Mouse (Mus musculus) limb, embryonic 11.5 days (tissue): ENCODE measurements around the gene Scn10a. TPM values are rescaled to one million over a fixed set of nuclear protein-coding genes. Genes with fewer than 3 reads are reported as not detected.

Experiments used
- ATAC-seq: fragments of 200-750 bp; cut with Nextera tagmentation; 2 replicates; pipeline ENCODE4 v1.8.0; 2017; ENCODE audit warnings: low read depth; ENCODE audit not compliant: insufficient number of reproducible peaks, low FRiP score, low TSS enrichment
- DNase-seq: peaks from one replicate; pipeline ENCODE4 v3.0.0-alpha.2; 2015; ENCODE audit warnings: low spot score
- H3K27ac ChIP-seq: fragments of 300-500 bp; sonication (generic); replicated peaks from 2 replicates; pipeline ENCODE4 v1.5.1; 2014; ENCODE audit warnings: low read depth, mild to moderate bottlenecking, low read length
- H3K27me3 ChIP-seq: fragments of 300-500 bp; sonication (generic); 2 replicates; pipeline ENCODE4 v1.6.1; 2014; ENCODE audit warnings: mild to moderate bottlenecking, low read length, mixed read lengths; ENCODE audit not compliant: control insufficient read depth, insufficient read depth
- H3K36me3 ChIP-seq: fragments of 300-500 bp; sonication (generic); 2 replicates; pipeline ENCODE4 v1.6.1; 2014; ENCODE audit warnings: mild to moderate bottlenecking, low read length, moderate library complexity, mixed read lengths; ENCODE audit not compliant: control insufficient read depth, insufficient read depth
- H3K4me1 ChIP-seq: fragments of 300-500 bp; sonication (generic); 2 replicates; pipeline ENCODE4 v1.6.1; 2014; ENCODE audit warnings: low read length, mixed read lengths; ENCODE audit not compliant: control insufficient read depth, insufficient read depth
- H3K4me2 ChIP-seq: fragments of 300-500 bp; sonication (generic); 2 replicates; pipeline ENCODE4 v1.6.1; 2014; ENCODE audit warnings: low read depth, mild to moderate bottlenecking, moderate library complexity; ENCODE audit not compliant: severe bottlenecking
- H3K4me3 ChIP-seq: fragments of 300-500 bp; sonication (generic); 2 replicates; pipeline ENCODE4 v1.5.1; 2014; ENCODE audit warnings: low read depth, low read length
- H3K9ac ChIP-seq: fragments of 300-500 bp; sonication (generic); 2 replicates; pipeline ENCODE4 v1.6.1; 2014; ENCODE audit warnings: mild to moderate bottlenecking, low read length
- H3K9me3 ChIP-seq: fragments of 300-500 bp; sonication (generic); 2 replicates; pipeline ENCODE4 v1.6.1; 2016; ENCODE audit warnings: low read length; ENCODE audit not compliant: control insufficient read depth
- WGBS: fragments of 180-500 bp; shearing (Covaris S2); extraction: QIAGEN DNeasy Blood & Tissue Kit; methylation state at CpG from one replicate; pipeline ENCODE4 v1.1.7; 2014; 5-methylcytosine and 5-hydroxymethylcytosine counted together
- polyA plus RNA-seq: library from polyadenylated mRNA; unstranded; fragments of >200 nt; fragmentation: Nextera tagmentation; extraction: Ambion mirVana; gene quantifications from 2 replicates; pipeline ENCODE4 v1.2.1, GENCODE M21; 2014

Scn10a gene
- polyA plus RNA-seq: 0.03 TPM in 1 of 2 replicates, not detected in the other

- Histone ChIP-seq H3K9me3 (no peaks in the 10 kb centered on the region), H3K27ac (no peak within 1 kb of the TSS), H3K4me3 (no peak within 1 kb of the TSS), H3K36me3 (no peaks in the 10 kb centered on the region), H3K9ac (no peak within 1 kb of the TSS), H3K4me2 (no peak within 1 kb of the TSS), H3K27me3 (no peaks in the 10 kb centered on the region), H3K4me1 (no peaks in the 10 kb centered on the region)
- ATAC-seq (no peak), DNase-seq (no peak)
- WGBS: 86% methylated on average over 11 of the region's 11 CpGs
Measured at GRCm38 (mm10) chr9:119719222-119719621, at the start of gene Scn10a. TSS of gene Scn10a (minus strand) at chr9:119719322.

- Histone ChIP-seq H3K4me3 (no peak overlapping the region), H3K4me2 (no peak overlapping the region), H3K36me3 (no peaks in the 10 kb centered on the region), H3K9me3 (no peaks in the 10 kb centered on the region), H3K27me3 (no peaks in the 10 kb centered on the region), H3K9ac (no peak overlapping the region), H3K27ac (no peak overlapping the region), H3K4me1 (no peaks in the 10 kb centered on the region)
- 42% methylated on average over 7 of the region's 7 CpGs for WGBS
- peak; percentile 56 for DNase-seq
- ATAC-seq: no peak
Measured at GRCm38 (mm10) chr9:119768585-119768984, 49.5 kb upstream of the Scn10a start.

GRCm38 (mm10) chr9:119760226-119760625, 41.1 kb upstream of the Scn10a start:
- 90% methylated on average over 3 of the region's 3 CpGs for WGBS
- H3K4me2 ChIP-seq: no peak overlapping the region
- no peaks in the 10 kb centered on the region for H3K4me1 ChIP-seq
- no peaks in the 10 kb centered on the region for H3K9me3 ChIP-seq
- H3K4me3 ChIP-seq: no peak overlapping the region
- no peaks in the 10 kb centered on the region for H3K27me3 ChIP-seq
- DNase-seq: no peak
- no peak overlapping the region for H3K9ac ChIP-seq
- H3K27ac ChIP-seq: no peak overlapping the region
- no peak for ATAC-seq
- no peaks in the 10 kb centered on the region for H3K36me3 ChIP-seq

- Histone ChIP-seq H3K4me3 (no peak overlapping the region), H3K9me3 (no peaks in the 10 kb centered on the region), H3K27ac (no peak overlapping the region), H3K36me3 (no peaks in the 10 kb centered on the region), H3K27me3 (no peaks in the 10 kb centered on the region), H3K4me2 (no peak overlapping the region), H3K9ac (no peak overlapping the region), H3K4me1 (no peaks in the 10 kb centered on the region)
- DNase-seq: no peak
- WGBS: 76% methylated on average over 1 of the region's 1 CpGs
- ATAC-seq: no peak
Measured at GRCm38 (mm10) chr9:119759457-119759856, 40.3 kb upstream of the Scn10a start.

- no peak overlapping the region for H3K4me2 ChIP-seq
- H3K9me3 ChIP-seq: no peaks in the 10 kb centered on the region
- no peak overlapping the region for H3K27ac ChIP-seq
- 14% methylated on average over 5 of the region's 5 CpGs for WGBS
- H3K4me1 ChIP-seq: no peaks in the 10 kb centered on the region
- ATAC-seq (no peak), DNase-seq (peak; percentile 25)
- H3K27me3 ChIP-seq: no peaks in the 10 kb centered on the region
- no peaks in the 10 kb centered on the region for H3K36me3 ChIP-seq
- H3K4me3 ChIP-seq: no peak overlapping the region
- H3K9ac ChIP-seq: no peak overlapping the region
Measured at GRCm38 (mm10) chr9:119751507-119751906, 32.4 kb upstream of the Scn10a start.

GRCm38 (mm10) chr9:119749112-119749511, 30.0 kb upstream of the Scn10a start:
- H3K4me2 ChIP-seq: no peak overlapping the region
- H3K27ac ChIP-seq: no peak overlapping the region
- no peaks in the 10 kb centered on the region for H3K27me3 ChIP-seq
- H3K9ac ChIP-seq: no peak overlapping the region
- H3K4me3 ChIP-seq: no peak overlapping the region
- no peak for DNase-seq
- 74% methylated on average over 9 of the region's 9 CpGs for WGBS
- no peak for ATAC-seq
- H3K9me3 ChIP-seq: no peaks in the 10 kb centered on the region
- no peaks in the 10 kb centered on the region for H3K4me1 ChIP-seq
- H3K36me3 ChIP-seq: no peaks in the 10 kb centered on the region

GRCm38 (mm10) chr9:119743900-119744299, 24.8 kb upstream of the Scn10a start:
- Histone ChIP-seq H3K4me2 (no peak overlapping the region), H3K9ac (no peak overlapping the region)

GRCm38 (mm10) chr9:119743312-119743711, 24.2 kb upstream of the Scn10a start:
- WGBS: 83% methylated on average over 3 of the region's 3 CpGs
- ATAC-seq: no peak
- H3K4me3 ChIP-seq: no peak overlapping the region
- no peaks in the 10 kb centered on the region for H3K4me1 ChIP-seq
- no peaks in the 10 kb centered on the region for H3K9me3 ChIP-seq
- no peak overlapping the region for H3K4me2 ChIP-seq
- no peak for DNase-seq
- H3K9ac ChIP-seq: no peak overlapping the region
- no peaks in the 10 kb centered on the region for H3K36me3 ChIP-seq
- no peaks in the 10 kb centered on the region for H3K27me3 ChIP-seq
- H3K27ac ChIP-seq: no peak overlapping the region

More at GRCm38 (mm10) chr9:119743900-119744299, 24.8 kb upstream of the Scn10a start:
- no peak overlapping the region for H3K27ac ChIP-seq
- ATAC-seq: no peak
- no peaks in the 10 kb centered on the region for H3K36me3 ChIP-seq
- H3K9me3 ChIP-seq: no peaks in the 10 kb centered on the region
- no peaks in the 10 kb centered on the region for H3K4me1 ChIP-seq
- H3K27me3 ChIP-seq: no peaks in the 10 kb centered on the region
- 82% methylated on average over 4 of the region's 4 CpGs for WGBS
- no peak overlapping the region for H3K4me3 ChIP-seq
- no peak for DNase-seq

- H3K9ac ChIP-seq: no peak overlapping the region
- H3K4me2 ChIP-seq: no peak overlapping the region
- H3K27me3 ChIP-seq: no peaks in the 10 kb centered on the region
- no peaks in the 10 kb centered on the region for H3K4me1 ChIP-seq
- H3K4me3 ChIP-seq: no peak overlapping the region
- DNase-seq (no peak), ATAC-seq (no peak)
- H3K9me3 ChIP-seq: no peaks in the 10 kb centered on the region
- no peak overlapping the region for H3K27ac ChIP-seq
- WGBS: 55% methylated on average over 5 of the region's 5 CpGs
- no peaks in the 10 kb centered on the region for H3K36me3 ChIP-seq
Measured at GRCm38 (mm10) chr9:119741101-119741786, 22.1 kb upstream of the Scn10a start.
